Mouse (Mus musculus): Measurements from ENCODE around the gene Vac14. TPM values are rescaled to one million over a fixed set of nuclear protein-coding genes. Genes with fewer than 3 reads are reported as not detected.
A peak's percentile ranks its signal among the peaks of the same experiment; 100 is the strongest.

Vac14 gene
- polyA plus RNA-seq, 1 experiment from 2014 or later = 30.5 TPM

DNA sequence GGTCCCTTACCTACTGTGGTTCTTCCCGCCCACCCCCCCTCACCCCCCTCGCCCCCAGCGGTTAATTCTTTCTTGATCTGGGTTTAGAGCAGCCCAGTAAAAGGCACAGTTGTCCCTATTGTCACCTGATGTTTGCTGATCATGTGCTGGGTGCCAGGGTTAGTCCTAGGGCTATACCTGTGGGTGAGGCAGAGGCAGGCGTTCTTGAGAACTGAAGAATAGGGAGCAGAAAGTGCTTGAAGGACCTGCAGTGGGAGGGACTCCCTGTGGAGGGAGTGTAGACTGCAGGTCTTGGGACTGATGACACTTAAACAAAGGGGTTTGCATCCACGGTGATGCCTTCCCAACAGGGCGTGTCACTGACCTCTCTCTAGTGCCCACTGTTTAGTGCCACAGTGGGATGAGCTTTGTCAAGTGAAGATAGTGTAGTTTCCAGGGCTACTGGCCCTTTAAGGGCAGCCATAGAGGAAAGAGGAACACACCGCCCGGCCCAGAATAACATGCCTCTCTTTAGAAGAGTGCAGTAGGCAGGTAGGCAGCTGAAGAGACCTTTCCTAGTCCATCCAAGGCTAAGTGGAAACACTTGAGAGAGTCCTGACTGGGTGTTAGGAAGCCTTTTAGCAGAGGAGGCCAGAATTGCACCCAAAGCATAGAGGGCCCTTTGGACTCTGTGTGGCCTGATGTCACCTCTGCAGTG, 51.7 kb downstream of the Vac14 start:
- no peak for ATAC-seq
- WGBS (ENCODE audit: insufficient replicate concordance) = 57% methylated on average over 8 of the region's 8 CpGs
- H3K27ac ChIP-seq = no peak overlapping the region
- peaks cover 35% of the 10 kb centered on the region for H3K4me1 ChIP-seq
- H3K9ac ChIP-seq = no peak overlapping the region
- H3K36me3 ChIP-seq = peaks cover 58% of the 10 kb centered on the region
- H3K4me3 ChIP-seq = no peak overlapping the region
- no peaks in the 10 kb centered on the region for H3K9me3 ChIP-seq (replicated peaks)
- H3K27me3 ChIP-seq (replicated peaks) = no peaks in the 10 kb centered on the region
- H3K4me2 ChIP-seq = no peak overlapping the region

DNA sequence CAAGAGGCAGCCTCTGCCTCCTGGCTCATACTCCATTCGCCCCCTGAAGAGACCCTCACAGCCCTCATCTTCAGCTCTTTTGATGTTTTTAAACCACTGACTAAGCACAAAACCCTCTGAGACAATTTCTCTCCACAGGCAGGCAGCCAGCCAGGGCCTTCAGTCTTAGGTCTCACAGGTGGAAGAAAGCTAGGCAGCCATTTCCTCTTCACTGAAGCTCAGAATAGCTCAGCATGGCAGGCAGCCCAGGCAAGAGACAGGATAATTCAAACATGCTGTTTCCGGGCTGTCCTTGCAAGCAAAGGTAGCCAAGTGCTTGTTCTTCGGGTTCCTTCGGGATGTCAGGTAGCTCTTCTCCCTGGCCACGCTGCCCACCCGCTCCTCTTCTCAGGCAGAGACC, 52.9 kb downstream of the Vac14 start:
- 78% methylated on average over 6 of the region's 6 CpGs for WGBS (ENCODE audit: insufficient replicate concordance)
- Histone ChIP-seq H3K4me1 (peaks cover 35% of the 10 kb centered on the region), H3K27ac (no peak overlapping the region)

DNA sequence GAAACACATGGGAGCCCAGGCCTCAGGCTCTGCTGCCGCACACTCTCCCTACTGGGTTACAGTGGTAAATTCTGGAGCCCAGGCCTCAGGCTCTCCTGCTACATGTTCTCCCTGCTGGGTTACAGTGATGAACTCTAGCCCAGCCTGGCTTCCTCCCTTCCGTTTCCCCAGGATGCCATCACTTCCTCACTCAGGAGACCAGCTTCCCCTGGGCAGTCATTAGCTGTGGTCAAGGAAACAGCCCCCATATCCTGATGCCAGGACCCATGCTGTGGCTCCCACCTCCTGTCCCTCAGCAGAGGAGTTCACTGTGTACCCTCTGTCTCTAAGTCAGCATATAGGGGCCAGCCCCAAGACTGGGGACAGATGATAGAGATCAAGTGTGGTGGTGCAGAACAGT, 53.7 kb downstream of the Vac14 start:
- ATAC-seq = no peak
- H3K27ac ChIP-seq = 0 out of 2 replicates have a peak overlapping the region, but pooled peaks have one; percentile 24
- H3K4me3 ChIP-seq = no peak overlapping the region

More for the DNA sequence above, 52.9 kb downstream of the Vac14 start:
- Histone ChIP-seq H3K27me3 (replicated peaks) (no peaks in the 10 kb centered on the region), H3K36me3 (peaks cover 66% of the 10 kb centered on the region), H3K9me3 (replicated peaks) (no peaks in the 10 kb centered on the region), H3K9ac (no peak overlapping the region), H3K4me3 (no peak overlapping the region), H3K4me2 (no peak overlapping the region)
- ATAC-seq = no peak

DNA sequence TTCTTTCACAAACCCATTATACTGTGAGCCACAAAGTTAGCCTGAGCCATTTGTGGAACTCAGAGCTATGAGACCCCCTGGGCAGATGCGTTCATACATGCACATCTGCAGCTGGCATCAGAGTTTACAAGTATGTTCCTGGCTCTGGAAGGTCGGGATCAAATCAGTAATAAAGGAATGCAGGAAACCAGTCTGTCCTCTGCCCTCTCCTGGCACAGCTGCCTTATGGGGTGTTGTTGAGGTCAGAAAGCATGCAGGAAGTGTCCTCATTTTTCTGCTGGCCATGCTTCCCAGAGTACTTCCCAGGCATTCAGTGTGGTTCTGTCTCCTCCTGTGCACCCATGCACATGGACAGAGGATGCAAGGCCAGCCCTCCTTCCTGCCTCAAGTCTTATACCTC, 54.8 kb downstream of the Vac14 start:
- no peak overlapping the region for H3K4me3 ChIP-seq
- H3K9me3 ChIP-seq (replicated peaks) = no peaks in the 10 kb centered on the region
- ATAC-seq = no peak
- WGBS (ENCODE audit: insufficient replicate concordance) = 68% methylated on average over 2 of the region's 2 CpGs
- peaks cover 83% of the 10 kb centered on the region for H3K36me3 ChIP-seq
- H3K27me3 ChIP-seq (replicated peaks) = no peaks in the 10 kb centered on the region
- peaks cover 23% of the 10 kb centered on the region for H3K4me1 ChIP-seq
- H3K9ac ChIP-seq = no peak overlapping the region
- no peak overlapping the region for H3K27ac ChIP-seq
- H3K4me2 ChIP-seq = no peak overlapping the region

More for the DNA sequence above, 53.7 kb downstream of the Vac14 start:
- Histone ChIP-seq H3K36me3 (peaks cover 73% of the 10 kb centered on the region), H3K4me2 (no peak overlapping the region), H3K4me1 (peaks cover 34% of the 10 kb centered on the region), H3K9me3 (replicated peaks) (no peaks in the 10 kb centered on the region), H3K27me3 (replicated peaks) (no peaks in the 10 kb centered on the region), H3K9ac (no peak overlapping the region)
- 60% methylated on average over 2 of the region's 2 CpGs for WGBS (ENCODE audit: insufficient replicate concordance)

DNA sequence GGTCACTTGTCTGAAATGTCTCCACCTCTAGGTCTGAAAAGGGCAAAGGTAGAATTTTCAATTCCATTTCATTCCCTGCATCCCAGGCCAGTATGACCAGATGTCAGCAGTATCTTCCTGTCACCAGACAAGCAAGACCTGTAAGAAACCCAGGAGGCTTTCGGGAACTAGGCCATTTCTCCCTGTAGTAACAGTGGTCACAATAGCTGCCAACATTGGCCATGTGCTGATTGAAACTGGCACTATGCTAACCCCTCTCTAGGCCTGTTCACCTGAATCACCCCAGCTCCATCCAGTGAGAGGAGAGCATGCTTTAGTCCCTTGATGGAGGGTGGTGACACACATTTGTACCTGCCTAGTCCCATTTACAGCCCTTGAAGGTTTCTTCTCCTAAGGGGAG, 56.2 kb downstream of the Vac14 start:
- Histone ChIP-seq H3K4me2 (no peak overlapping the region), H3K36me3 (peaks cover 87% of the 10 kb centered on the region)
- WGBS (ENCODE audit: insufficient replicate concordance) = 86% methylated on average over 1 of the region's 1 CpGs

DNA sequence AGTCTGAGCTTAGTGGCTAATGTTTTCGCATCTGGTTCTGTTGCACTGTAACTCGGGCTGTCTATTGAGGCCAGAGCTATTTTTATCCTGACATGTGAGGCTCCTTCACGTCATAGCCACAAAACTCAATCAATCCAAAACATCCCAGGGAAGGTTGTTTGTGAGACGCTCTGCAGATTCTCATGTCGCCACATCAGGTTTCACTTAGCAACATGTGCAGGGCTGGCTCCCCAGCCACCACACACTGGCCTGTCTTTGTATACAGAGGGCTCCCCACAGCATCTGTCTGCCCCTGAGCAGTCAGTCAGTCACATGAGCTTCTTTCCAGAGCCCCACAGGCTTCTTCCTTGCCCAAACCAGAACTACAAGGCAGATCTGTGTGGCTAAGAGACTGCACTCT, 58.3 kb downstream of the Vac14 start:
- H3K27ac ChIP-seq = no peak overlapping the region
- H3K9ac ChIP-seq = no peak overlapping the region
- H3K4me3 ChIP-seq = no peak overlapping the region
- no peak for ATAC-seq
- no peaks in the 10 kb centered on the region; the same call in 1 of the 2 replicates for H3K4me1 ChIP-seq
- peaks cover 75% of the 10 kb centered on the region for H3K36me3 ChIP-seq
- H3K4me2 ChIP-seq = no peak overlapping the region
- H3K27me3 ChIP-seq (replicated peaks) = no peaks in the 10 kb centered on the region
- WGBS (ENCODE audit: insufficient replicate concordance) = 70% methylated on average over 5 of the region's 5 CpGs
- H3K9me3 ChIP-seq (replicated peaks) = no peaks in the 10 kb centered on the region

More for the DNA sequence above, 56.2 kb downstream of the Vac14 start:
- H3K4me1 ChIP-seq = peaks cover 10% of the 10 kb centered on the region
- H3K9me3 ChIP-seq (replicated peaks) = no peaks in the 10 kb centered on the region
- H3K27me3 ChIP-seq (replicated peaks) = no peaks in the 10 kb centered on the region
- H3K4me3 ChIP-seq = no peak overlapping the region
- H3K27ac ChIP-seq = no peak overlapping the region
- ATAC-seq = no peak
- no peak overlapping the region for H3K9ac ChIP-seq

DNA sequence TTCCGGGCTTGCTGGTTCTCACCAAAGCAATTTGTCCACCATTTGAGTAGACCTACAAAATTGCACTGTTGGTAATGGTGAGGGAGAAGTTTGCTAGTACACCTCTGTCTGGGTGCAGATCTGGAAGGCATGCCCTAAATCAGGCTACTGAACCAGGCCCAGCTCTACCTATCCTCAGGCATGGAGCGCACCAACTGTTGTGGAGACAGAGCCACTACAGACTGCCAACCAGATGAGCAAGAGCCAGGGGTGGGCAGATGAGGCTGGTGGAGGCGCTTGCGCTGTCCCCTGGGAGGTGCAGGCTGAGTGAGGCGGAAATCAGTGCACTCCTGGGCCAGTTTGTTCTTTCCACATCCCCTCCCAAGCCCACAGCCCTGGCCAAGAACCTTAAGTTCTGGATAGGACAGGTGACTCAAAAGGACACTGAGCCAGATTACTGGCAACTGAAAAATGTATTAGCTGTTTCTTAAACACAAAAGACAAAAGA, 58.8 kb downstream of the Vac14 start:
- no peak for ATAC-seq
- Histone ChIP-seq H3K4me1 (no peaks in the 10 kb centered on the region; the same call in 1 of the 2 replicates), H3K4me3 (no peak overlapping the region), H3K27me3 (replicated peaks) (no peaks in the 10 kb centered on the region), H3K27ac (no peak overlapping the region), H3K9me3 (replicated peaks) (no peaks in the 10 kb centered on the region), H3K4me2 (no peak overlapping the region), H3K9ac (no peak overlapping the region), H3K36me3 (peaks cover 72% of the 10 kb centered on the region)
- WGBS (ENCODE audit: insufficient replicate concordance) = 87% methylated on average over 5 of the region's 5 CpGs

DNA sequence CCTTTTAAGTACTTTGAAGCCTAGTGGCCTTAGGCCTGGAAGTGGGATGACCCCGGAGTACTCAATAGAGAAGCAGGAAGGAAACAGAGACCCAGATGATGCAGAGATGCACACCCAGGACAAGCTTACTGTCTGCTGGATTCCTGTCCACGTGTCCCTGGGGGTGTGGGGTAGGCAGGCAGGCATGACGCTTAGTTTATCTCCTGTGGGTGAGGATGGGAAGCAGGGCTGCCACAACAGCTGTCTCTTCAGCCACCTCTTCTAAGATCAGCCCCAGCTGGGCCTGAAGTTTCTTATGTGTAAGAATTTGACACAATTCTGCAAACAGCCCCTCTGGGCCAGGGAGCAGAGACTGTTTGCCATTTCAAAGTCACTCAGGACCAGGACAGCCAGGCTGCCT, 60.6 kb downstream of the Vac14 start:
- H3K9ac ChIP-seq = no peak overlapping the region
- H3K36me3 ChIP-seq = peaks cover 73% of the 10 kb centered on the region
- H3K27me3 ChIP-seq (replicated peaks) = no peaks in the 10 kb centered on the region
- no peak overlapping the region for H3K4me2 ChIP-seq
- no peak overlapping the region for H3K4me3 ChIP-seq
- no peaks in the 10 kb centered on the region for H3K9me3 ChIP-seq (replicated peaks)
- no peaks in the 10 kb centered on the region; the same call in 1 of the 2 replicates for H3K4me1 ChIP-seq
- 56% methylated on average over 3 of the region's 3 CpGs for WGBS (ENCODE audit: insufficient replicate concordance)
- no peak for ATAC-seq
- no peak overlapping the region for H3K27ac ChIP-seq

DNA sequence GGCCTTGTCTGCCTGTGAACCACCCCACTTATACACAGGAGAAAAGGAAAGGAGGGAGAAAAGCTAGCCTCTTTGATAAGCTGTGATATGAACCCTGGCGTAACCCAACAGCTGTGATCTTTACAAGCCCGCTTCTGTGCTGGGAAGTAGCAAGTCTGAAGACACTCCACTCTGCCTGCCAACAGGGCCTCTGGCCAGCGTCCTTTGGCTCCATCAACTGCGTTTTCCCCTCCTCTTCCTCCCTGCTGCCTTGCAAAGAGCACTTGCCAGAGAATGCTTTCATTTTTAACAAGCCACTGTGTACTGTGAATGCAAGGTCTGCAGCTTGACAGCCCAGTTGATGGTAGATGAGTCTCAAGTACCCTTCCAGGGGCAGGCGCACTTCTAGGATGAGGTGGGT, 69.3 kb downstream of the Vac14 start:
- no peak for ATAC-seq
- H3K27me3 ChIP-seq (replicated peaks) = no peaks in the 10 kb centered on the region
- 74% methylated on average over 5 of the region's 5 CpGs for WGBS (ENCODE audit: insufficient replicate concordance)

DNA sequence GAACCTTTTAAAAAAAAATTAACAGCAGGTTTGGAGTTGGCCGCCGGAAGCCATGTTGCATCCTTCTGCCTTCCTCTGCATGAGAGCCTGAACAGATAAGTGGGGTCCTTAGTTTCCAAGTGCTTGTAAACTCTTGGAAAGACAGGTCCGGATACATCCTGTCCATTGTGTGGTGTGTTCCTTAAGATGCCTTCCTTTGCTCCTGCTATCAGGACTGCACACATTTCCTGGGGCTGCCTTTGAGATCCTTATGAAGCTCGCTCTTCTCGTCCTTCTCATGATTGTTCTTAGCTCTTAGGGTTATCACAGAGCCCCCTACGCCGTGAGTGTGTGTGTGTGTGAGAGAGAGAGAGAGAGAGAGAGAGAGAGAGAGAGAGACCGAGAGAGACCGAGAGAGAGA, 71.6 kb downstream of the Vac14 start:
- Histone ChIP-seq H3K27me3 (replicated peaks) (no peaks in the 10 kb centered on the region), H3K4me3 (no peak overlapping the region), H3K27ac (0 out of 2 replicates have a peak overlapping the region, but pooled peaks have one; percentile 53), H3K36me3 (peaks cover 80% of the 10 kb centered on the region), H3K4me1 (peaks cover 9% of the 10 kb centered on the region), H3K4me2 (no peak overlapping the region), H3K9ac (no peak overlapping the region), H3K9me3 (replicated peaks) (no peaks in the 10 kb centered on the region)
- WGBS (ENCODE audit: insufficient replicate concordance) = 40% methylated on average over 9 of the region's 9 CpGs
- ATAC-seq = peak; percentile 70

More for the DNA sequence above, 69.3 kb downstream of the Vac14 start:
- Histone ChIP-seq H3K4me3 (no peak overlapping the region), H3K4me2 (no peak overlapping the region), H3K27ac (no peak overlapping the region), H3K4me1 (peaks cover 9% of the 10 kb centered on the region), H3K9me3 (replicated peaks) (no peaks in the 10 kb centered on the region), H3K9ac (no peak overlapping the region), H3K36me3 (peaks cover 86% of the 10 kb centered on the region)

DNA sequence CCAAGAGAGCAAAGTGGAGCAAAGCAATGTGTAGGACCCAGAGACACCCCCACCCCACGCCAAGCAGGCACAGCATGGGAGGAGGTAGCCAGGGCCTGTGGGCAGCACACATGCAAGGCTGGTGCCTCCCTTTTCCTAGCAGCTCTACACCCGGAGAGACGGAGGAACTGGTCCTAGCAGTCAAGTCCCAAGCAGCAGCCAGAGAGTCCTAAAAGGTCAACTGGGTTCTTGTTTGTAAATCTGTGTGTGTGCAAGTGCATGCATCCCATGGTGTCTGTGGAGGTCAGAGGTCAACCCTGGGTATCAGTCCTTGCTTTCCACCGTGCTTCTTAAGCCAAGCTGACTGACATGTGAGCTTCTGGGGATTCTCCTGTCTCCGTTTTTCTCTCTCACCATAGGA, 75.8 kb downstream of the Vac14 start:
- H3K27ac ChIP-seq = no peak overlapping the region
- peaks cover 4% of the 10 kb centered on the region; the same call in 1 of the 2 replicates for H3K4me1 ChIP-seq
- 69% methylated on average over 5 of the region's 5 CpGs for WGBS (ENCODE audit: insufficient replicate concordance)
- no peak for ATAC-seq
- peaks cover 76% of the 10 kb centered on the region for H3K36me3 ChIP-seq
- H3K27me3 ChIP-seq (replicated peaks) = no peaks in the 10 kb centered on the region
- H3K9me3 ChIP-seq (replicated peaks) = no peaks in the 10 kb centered on the region
- H3K4me2 ChIP-seq = no peak overlapping the region
- no peak overlapping the region for H3K9ac ChIP-seq
- no peak overlapping the region for H3K4me3 ChIP-seq

DNA sequence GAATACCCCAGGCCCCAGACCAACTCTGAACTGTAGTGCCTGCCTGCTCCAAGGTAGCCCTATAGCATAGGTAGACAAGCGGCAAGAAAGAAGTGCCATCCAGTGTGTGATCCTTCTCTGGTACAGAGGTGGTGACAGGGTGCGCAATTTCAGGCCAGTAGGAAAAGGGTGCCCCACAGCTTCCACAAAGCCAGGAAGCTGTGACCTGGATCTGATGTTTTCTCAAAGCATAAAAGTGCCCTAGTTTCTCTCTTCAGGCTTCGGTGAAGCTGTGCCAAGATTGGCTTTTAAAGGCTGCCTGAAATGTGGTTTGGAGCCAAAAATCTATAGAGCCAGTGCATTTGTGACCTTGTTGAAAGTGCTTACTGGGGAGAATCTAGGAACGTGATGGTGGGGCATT, 76.4 kb downstream of the Vac14 start:
- Histone ChIP-seq H3K4me2 (no peak overlapping the region), H3K27ac (no peak overlapping the region), H3K36me3 (peaks cover 77% of the 10 kb centered on the region), H3K4me3 (no peak overlapping the region), H3K4me1 (no peaks in the 10 kb centered on the region), H3K27me3 (replicated peaks) (no peaks in the 10 kb centered on the region), H3K9ac (no peak overlapping the region), H3K9me3 (replicated peaks) (no peaks in the 10 kb centered on the region)
- 79% methylated on average over 4 of the region's 4 CpGs for WGBS (ENCODE audit: insufficient replicate concordance)
- ATAC-seq = no peak

All from liver, embryonic 12.5 days (tissue).